Mouse (Mus musculus) G1E (cell line): ENCODE data around the gene Nuak2.

Experiments used
- CTCF ChIP-seq: IDR thresholded peaks from 2 replicates; pipeline ENCODE4 v1.5.1; 2012; ENCODE audit warnings: low read depth, low read length, inconsistent platforms, mixed read lengths
- GATA1 ChIP-seq: IDR thresholded peaks from 2 replicates; pipeline ENCODE4 v1.6.1; 2012; ENCODE audit warnings: borderline replicate concordance, low read length, inconsistent platforms, mixed read lengths
- GATA2 ChIP-seq: IDR thresholded peaks from 2 replicates; pipeline ENCODE4 v1.6.1; 2012; ENCODE audit warnings: low read depth, low read length, inconsistent platforms, borderline replicate concordance
- POLR2AphosphoS5 ChIP-seq: IDR thresholded peaks from 2 replicates; pipeline ENCODE4 v1.6.1; 2012; ENCODE audit warnings: low read depth, low read length, inconsistent platforms; ENCODE audit not compliant: insufficient replicate concordance
- TAL1 ChIP-seq: conservative IDR thresholded peaks from 2 replicates; pipeline ENCODE4 v1.6.1; 2012; ENCODE audit warnings: low read depth, low read length, inconsistent platforms, mixed read lengths

- no peak for TF ChIP-seq GATA1
- TF ChIP-seq CTCF = no peak
- TF ChIP-seq TAL1 = no peak
- no peak for TF ChIP-seq POLR2AphosphoS5
- no peak for TF ChIP-seq GATA2
These were observed 17.5 kb upstream of the Nuak2 start, which contains the start of gene Klhdc8a for GRCm38 (mm10) chr1:132298425-132298800.
